Mouse (Mus musculus) midbrain, embryonic 11.5 days (tissue): ENCODE measurements at regions not wholly inside any gene's neighbourhood (a gene's known extent, or its start where the extent isn't known, plus 50 kb on each side); places are given as distances from the start of the nearest gene placed in this dataset.

ENCODE experiments used
- ATAC-seq: fragments of 200-750 bp; cut with Nextera tagmentation; 2 replicates; pipeline ENCODE4 v1.8.0; 2017; ENCODE audit warnings: moderate TSS enrichment, moderate library complexity; ENCODE audit not compliant: low FRiP score
- DNase-seq: peaks from one replicate; pipeline ENCODE4 v3.0.0; 2015; ENCODE audit warnings: low spot score; ENCODE audit errors: missing footprints
- H3K27ac ChIP-seq: fragments of 300-500 bp; sonication (generic); 2 replicates; pipeline ENCODE4 v1.5.1; 2014; ENCODE audit warnings: low read depth, low read length
- H3K27me3 ChIP-seq: fragments of 300-500 bp; sonication (generic); 2 replicates; pipeline ENCODE4 v1.6.1; 2014; ENCODE audit warnings: mild to moderate bottlenecking, low read length, moderate library complexity, mixed read lengths; ENCODE audit not compliant: control insufficient read depth, insufficient read depth
- H3K36me3 ChIP-seq: fragments of 300-500 bp; sonication (generic); 2 replicates; pipeline ENCODE4 v1.6.1; 2014; ENCODE audit warnings: mild to moderate bottlenecking, low read length, moderate library complexity, mixed read lengths; ENCODE audit not compliant: control insufficient read depth, insufficient read depth
- H3K4me1 ChIP-seq: fragments of 300-500 bp; sonication (generic); 2 replicates; pipeline ENCODE4 v1.6.1; 2014; ENCODE audit warnings: low read length; ENCODE audit not compliant: control insufficient read depth, insufficient read depth
- H3K4me2 ChIP-seq: fragments of 300-500 bp; sonication (generic); 2 replicates; pipeline ENCODE4 v1.6.1; 2014; ENCODE audit warnings: mild to moderate bottlenecking, moderate library complexity
- H3K4me3 ChIP-seq: fragments of 300-500 bp; sonication (generic); 2 replicates; pipeline ENCODE4 v1.5.1; 2014; ENCODE audit warnings: low read depth, low read length
- H3K9ac ChIP-seq: fragments of 300-500 bp; sonication (generic); 2 replicates; pipeline ENCODE4 v1.6.1; 2014; ENCODE audit warnings: low read length
- H3K9me3 ChIP-seq: fragments of 300-500 bp; sonication (generic); 2 replicates; pipeline ENCODE4 v1.6.1; 2016; ENCODE audit warnings: low read length; ENCODE audit not compliant: control insufficient read depth
- WGBS: fragments of 180-500 bp; shearing (Covaris S2); extraction: QIAGEN DNeasy Blood & Tissue Kit; methylation state at CpG from one replicate; pipeline ENCODE4 v1.1.7; 2014; 5-methylcytosine and 5-hydroxymethylcytosine counted together

- Histone ChIP-seq H3K4me3 (no peak overlapping the region), H3K27me3 (no peaks in the 10 kb centered on the region), H3K9ac (no peak overlapping the region), H3K27ac (no peak overlapping the region), H3K4me2 (no peak overlapping the region), H3K36me3 (no peaks in the 10 kb centered on the region), H3K4me1 (no peaks in the 10 kb centered on the region), H3K9me3 (no peaks in the 10 kb centered on the region)
- 90% methylated on average over 3 of the region's 3 CpGs for WGBS
- ATAC-seq (no peak), DNase-seq (no peak)
Observed at GRCm38 (mm10) chr2:61527127-61527526, 51.3 kb upstream of the Tank start.

GRCm38 (mm10) chr2:61524060-61524734 lies 54.2 kb upstream of the Tank start:
- no peaks in the 10 kb centered on the region for H3K9me3 ChIP-seq
- H3K27me3 ChIP-seq = no peaks in the 10 kb centered on the region
- H3K4me1 ChIP-seq = no peaks in the 10 kb centered on the region
- no peak overlapping the region for H3K27ac ChIP-seq
- no peak for ATAC-seq
- H3K9ac ChIP-seq = no peak overlapping the region
- no peak for DNase-seq
- no peaks in the 10 kb centered on the region for H3K36me3 ChIP-seq
- 89% methylated on average over 6 of the region's 6 CpGs for WGBS
- no peak overlapping the region for H3K4me3 ChIP-seq
- H3K4me2 ChIP-seq = no peak overlapping the region

- Histone ChIP-seq H3K36me3 (no peaks in the 10 kb centered on the region), H3K27me3 (no peaks in the 10 kb centered on the region), H3K4me3 (no peak overlapping the region), H3K9ac (no peak overlapping the region), H3K4me1 (no peaks in the 10 kb centered on the region; the same call in 1 of the 2 replicates), H3K27ac (no peak overlapping the region), H3K9me3 (no peaks in the 10 kb centered on the region), H3K4me2 (no peak overlapping the region)
- no peak for ATAC-seq
- no peak for DNase-seq
- 94% methylated on average over 6 of the region's 6 CpGs for WGBS
Observed at GRCm38 (mm10) chr2:61514445-61515123, 63.8 kb upstream of the Tank start.

- no peak overlapping the region for H3K27ac ChIP-seq
Observed at GRCm38 (mm10) chr2:61513787-61514444, 64.5 kb upstream of the Tank start.

GRCm38 (mm10) chr2:61503594-61503993 lies 74.8 kb upstream of the Tank start:
- no peaks in the 10 kb centered on the region for H3K36me3 ChIP-seq
- H3K4me1 ChIP-seq = no peaks in the 10 kb centered on the region
- H3K4me3 ChIP-seq = no peak overlapping the region
- no peaks in the 10 kb centered on the region for H3K27me3 ChIP-seq
- H3K4me2 ChIP-seq = no peak overlapping the region
- H3K9me3 ChIP-seq = no peaks in the 10 kb centered on the region
- no peak overlapping the region for H3K27ac ChIP-seq
- H3K9ac ChIP-seq = no peak overlapping the region
- DNase-seq (no peak), ATAC-seq (no peak)
- 85% methylated on average over 4 of the region's 4 CpGs for WGBS

More at GRCm38 (mm10) chr2:61513787-61514444, 64.5 kb upstream of the Tank start:
- H3K4me3 ChIP-seq = no peak overlapping the region
- no peak overlapping the region for H3K4me2 ChIP-seq
- H3K27me3 ChIP-seq = no peaks in the 10 kb centered on the region
- ATAC-seq (no peak), DNase-seq (no peak)
- 86% methylated on average over 12 of the region's 12 CpGs for WGBS
- no peaks in the 10 kb centered on the region; the same call in 1 of the 2 replicates for H3K4me1 ChIP-seq
- no peaks in the 10 kb centered on the region for H3K9me3 ChIP-seq
- H3K36me3 ChIP-seq = no peaks in the 10 kb centered on the region
- no peak overlapping the region for H3K9ac ChIP-seq

GRCm38 (mm10) chr2:61501922-61502321 lies 76.5 kb upstream of the Tank start:
- DNase-seq (no peak), ATAC-seq (no peak)
- no peak overlapping the region for H3K27ac ChIP-seq
- H3K4me1 ChIP-seq = no peaks in the 10 kb centered on the region
- no peak overlapping the region for H3K4me2 ChIP-seq
- no peaks in the 10 kb centered on the region for H3K27me3 ChIP-seq
- WGBS = 91% methylated on average over 5 of the region's 5 CpGs
- H3K36me3 ChIP-seq = no peaks in the 10 kb centered on the region
- H3K4me3 ChIP-seq = no peak overlapping the region
- no peak overlapping the region for H3K9ac ChIP-seq
- H3K9me3 ChIP-seq = no peaks in the 10 kb centered on the region

GRCm38 (mm10) chr2:61499266-61499665 lies 79.1 kb upstream of the Tank start:
- WGBS = 89% methylated on average over 1 of the region's 1 CpGs
- H3K27ac ChIP-seq = no peak overlapping the region
- DNase-seq = no peak
- H3K9me3 ChIP-seq = no peaks in the 10 kb centered on the region
- no peak for ATAC-seq
- H3K9ac ChIP-seq = no peak overlapping the region
- H3K4me1 ChIP-seq = no peaks in the 10 kb centered on the region
- no peak overlapping the region for H3K4me3 ChIP-seq
- no peaks in the 10 kb centered on the region for H3K36me3 ChIP-seq
- H3K27me3 ChIP-seq = no peaks in the 10 kb centered on the region
- H3K4me2 ChIP-seq = no peak overlapping the region

- H3K4me3 ChIP-seq = no peak overlapping the region
- 78% methylated on average over 5 of the region's 5 CpGs for WGBS
- no peak overlapping the region for H3K27ac ChIP-seq
- no peaks in the 10 kb centered on the region for H3K27me3 ChIP-seq
- ATAC-seq (no peak), DNase-seq (no peak)
- H3K9ac ChIP-seq = no peak overlapping the region
- no peaks in the 10 kb centered on the region for H3K9me3 ChIP-seq
- H3K36me3 ChIP-seq = no peaks in the 10 kb centered on the region
- no peaks in the 10 kb centered on the region for H3K4me1 ChIP-seq
- H3K4me2 ChIP-seq = no peak overlapping the region
Observed at GRCm38 (mm10) chr2:61497930-61498329, 80.5 kb upstream of the Tank start.

GRCm38 (mm10) chr2:61496968-61497367 lies 81.4 kb upstream of the Tank start:
- Histone ChIP-seq H3K4me2 (no peak overlapping the region), H3K4me1 (no peaks in the 10 kb centered on the region), H3K9me3 (no peaks in the 10 kb centered on the region), H3K4me3 (no peak overlapping the region), H3K9ac (no peak overlapping the region), H3K27me3 (no peaks in the 10 kb centered on the region), H3K27ac (no peak overlapping the region), H3K36me3 (no peaks in the 10 kb centered on the region)
- DNase-seq (no peak), ATAC-seq (no peak)
- WGBS = 88% methylated on average over 2 of the region's 2 CpGs
